Mouse (Mus musculus): ENCODE measurements at regions not wholly inside any gene's neighbourhood (a gene's known extent, or its start where the extent isn't known, plus 50 kb on each side); places are given as distances from the start of the nearest gene placed in this dataset.
A peak's percentile ranks its signal among the peaks of the same experiment; 100 is the strongest.

DNA sequence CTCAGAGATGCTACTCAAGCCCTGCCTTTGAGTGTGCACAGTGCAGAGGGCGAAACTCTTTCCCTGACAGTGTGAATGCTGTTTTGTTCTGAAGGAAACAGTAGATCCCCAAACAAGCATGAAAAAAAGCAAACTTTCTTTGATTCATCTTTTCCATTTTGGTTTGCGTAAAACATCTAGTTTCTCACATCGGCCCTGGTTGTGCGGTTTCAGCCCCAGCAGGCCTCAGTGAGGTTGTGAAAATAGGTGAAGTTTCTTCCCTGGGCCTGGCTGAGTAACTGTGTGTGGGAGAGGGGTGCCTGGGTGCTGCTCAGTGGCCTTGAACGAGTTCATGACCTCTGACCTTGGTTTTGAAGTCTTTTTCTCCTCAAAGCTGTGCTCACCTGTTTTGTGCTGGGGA lies 216.5 kb upstream of the Cxcr4 start:
- no peak for DNase-seq (ENCODE audit: low spot score, missing footprints)
- Histone ChIP-seq H3K4me3 (ENCODE audit: low read depth, low read length) (no peak overlapping the region), H3K27ac (ENCODE audit: low read depth, low read length) (no peak overlapping the region), H3K4me1 (ENCODE audit: control insufficient read depth, insufficient read depth, low read length) (peaks cover 21% of the 10 kb centered on the region), H3K36me3 (ENCODE audit: control insufficient read depth, insufficient read depth, low read length) (no peaks in the 10 kb centered on the region), H3K27me3 (ENCODE audit: control insufficient read depth, insufficient read depth, low read length) (no peaks in the 10 kb centered on the region), H3K9me3 (ENCODE audit: control insufficient read depth, low read length) (no peaks in the 10 kb centered on the region), H3K4me2 (no peak overlapping the region), H3K9ac (ENCODE audit: low read length) (no peak overlapping the region)
- WGBS = 81% methylated on average over 5 of the region's 5 CpGs
- ATAC-seq (ENCODE audit: low FRiP score) = no peak

DNA sequence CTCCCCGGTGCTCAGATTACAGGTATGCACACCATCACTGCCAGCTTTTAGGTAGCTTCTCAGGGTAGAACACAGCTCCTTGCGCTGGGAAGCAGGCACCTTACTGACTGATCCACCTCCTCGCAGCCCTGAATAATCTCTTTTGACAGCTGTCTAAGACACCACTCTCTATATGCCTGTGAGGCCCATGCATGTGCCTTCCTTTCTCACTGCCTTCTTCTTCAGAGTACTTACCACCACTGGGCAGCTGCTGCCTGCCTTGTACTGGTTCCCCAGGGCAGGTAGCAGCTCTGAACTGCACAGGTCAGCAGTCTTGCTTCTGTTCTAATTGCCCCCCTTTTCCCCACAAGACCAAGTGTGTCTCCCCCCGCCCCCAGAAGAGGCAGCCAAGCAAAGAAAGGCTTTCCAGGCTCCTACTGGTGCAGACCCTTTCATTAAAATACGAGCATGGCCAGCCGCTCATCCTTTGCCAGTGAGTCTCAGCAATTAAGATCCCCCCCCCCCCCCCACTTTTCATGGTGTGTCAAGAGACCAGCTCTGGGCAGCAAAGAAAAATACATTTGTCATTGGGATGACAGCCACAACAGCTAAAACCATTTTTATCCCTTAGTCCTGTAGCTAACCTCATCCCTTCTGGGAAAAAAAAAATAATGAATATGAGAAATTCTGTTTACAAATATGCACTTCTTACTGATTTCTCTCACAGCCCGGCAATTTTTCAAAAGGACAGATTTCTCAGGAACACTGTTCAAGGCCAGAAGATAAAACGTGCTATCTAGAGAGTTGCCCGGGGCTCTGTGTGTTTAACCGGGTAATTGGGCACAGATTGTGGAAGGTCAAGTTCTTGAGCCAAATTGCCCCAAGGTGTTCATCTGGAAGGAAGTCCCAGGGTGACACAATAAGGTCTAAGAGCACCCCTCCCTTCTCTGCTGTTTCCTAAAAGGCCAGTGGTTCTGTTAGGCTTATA lies 213.9 kb upstream of the Cxcr4 start:
- Histone ChIP-seq H3K9me3 (ENCODE audit: control insufficient read depth, low read length) (no peaks in the 10 kb centered on the region), H3K27ac (ENCODE audit: low read depth, low read length) (no peak overlapping the region), H3K9ac (ENCODE audit: low read length) (no peak overlapping the region), H3K27me3 (ENCODE audit: control insufficient read depth, insufficient read depth, low read length) (no peaks in the 10 kb centered on the region), H3K36me3 (ENCODE audit: control insufficient read depth, insufficient read depth, low read length) (no peaks in the 10 kb centered on the region), H3K4me3 (ENCODE audit: low read depth, low read length) (no peak overlapping the region), H3K4me1 (ENCODE audit: control insufficient read depth, insufficient read depth, low read length) (peaks cover 25% of the 10 kb centered on the region), H3K4me2 (no peak overlapping the region)
- WGBS = 44% methylated on average over 10 of the region's 10 CpGs
- ATAC-seq (ENCODE audit: low FRiP score) (peak; percentile 51), DNase-seq (ENCODE audit: low spot score, missing footprints) (no peak)

DNA sequence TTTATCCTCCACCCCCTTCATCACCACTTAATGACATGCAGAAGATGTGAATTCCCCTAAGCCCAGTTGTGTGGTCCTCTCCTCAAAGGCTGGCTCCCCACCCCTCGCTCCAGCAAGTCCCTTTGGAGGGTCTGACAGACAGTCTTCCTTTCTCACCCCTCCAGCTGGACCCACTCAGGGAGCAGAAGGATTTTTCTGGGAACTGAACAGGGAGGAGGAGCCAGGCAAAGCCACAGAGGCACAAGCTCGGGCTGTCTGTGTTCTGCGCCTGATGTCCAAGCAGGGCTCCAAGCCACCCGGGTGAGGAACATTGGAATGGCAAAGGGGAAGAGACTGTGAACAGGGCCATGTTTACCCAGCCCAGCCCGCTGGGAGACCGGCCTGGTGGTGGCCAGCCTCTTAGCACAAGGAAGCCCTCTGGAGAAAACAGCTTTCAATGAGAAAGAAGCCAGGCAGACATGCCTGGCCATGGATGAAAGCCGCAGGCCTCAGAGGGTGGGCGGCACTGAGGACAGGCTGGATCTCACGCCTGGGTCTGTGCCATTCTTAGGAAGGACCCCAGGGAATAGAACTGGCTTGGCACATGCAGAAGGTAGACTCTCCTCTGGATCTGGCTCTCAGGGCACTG lies 211.5 kb upstream of the Cxcr4 start:
- H3K4me1 ChIP-seq (ENCODE audit: control insufficient read depth, insufficient read depth, low read length) = peaks cover 25% of the 10 kb centered on the region
- peak overlapping the region; percentile 13 for H3K4me2 ChIP-seq
- H3K9ac ChIP-seq (ENCODE audit: low read length) = peak overlapping the region; percentile 38
- ATAC-seq (ENCODE audit: low FRiP score) = peak; percentile 81
- 14% methylated on average over 9 of the region's 9 CpGs for WGBS
- H3K4me3 ChIP-seq (ENCODE audit: low read depth, low read length) = no peak overlapping the region
- H3K27ac ChIP-seq (ENCODE audit: low read depth, low read length) = peak overlapping the region; percentile 76
- DNase-seq (ENCODE audit: low spot score, missing footprints) = peak; percentile 91
- H3K36me3 ChIP-seq (ENCODE audit: control insufficient read depth, insufficient read depth, low read length) = no peaks in the 10 kb centered on the region
- H3K9me3 ChIP-seq (ENCODE audit: control insufficient read depth, low read length) = no peaks in the 10 kb centered on the region
- H3K27me3 ChIP-seq (ENCODE audit: control insufficient read depth, insufficient read depth, low read length) = no peaks in the 10 kb centered on the region

- DNase-seq (ENCODE audit: low spot score, missing footprints) (no peak), ATAC-seq (ENCODE audit: low FRiP score) (peak; percentile 64)
- no peaks in the 10 kb centered on the region for H3K27me3 ChIP-seq (ENCODE audit: control insufficient read depth, insufficient read depth, low read length)
- H3K4me2 ChIP-seq = no peak overlapping the region
- H3K9ac ChIP-seq (ENCODE audit: low read length) = 0 out of 2 replicates have a peak overlapping the region, but pooled peaks have one; percentile 38
- H3K9me3 ChIP-seq (ENCODE audit: control insufficient read depth, low read length) = no peaks in the 10 kb centered on the region
- peaks cover 25% of the 10 kb centered on the region for H3K4me1 ChIP-seq (ENCODE audit: control insufficient read depth, insufficient read depth, low read length)
- H3K36me3 ChIP-seq (ENCODE audit: control insufficient read depth, insufficient read depth, low read length) = no peaks in the 10 kb centered on the region
- no peak overlapping the region for H3K4me3 ChIP-seq (ENCODE audit: low read depth, low read length)
- peak overlapping the region; percentile 76; the same call in 1 of the 2 replicates for H3K27ac ChIP-seq (ENCODE audit: low read depth, low read length)
These were observed 211.0 kb upstream of the Cxcr4 start for GRCm38 (mm10) chr1:128803058-128803432.

- Histone ChIP-seq H3K4me3 (ENCODE audit: low read depth, low read length) (no peak overlapping the region), H3K4me2 (no peak overlapping the region), H3K9me3 (ENCODE audit: control insufficient read depth, low read length) (no peaks in the 10 kb centered on the region), H3K9ac (ENCODE audit: low read length) (no peak overlapping the region), H3K36me3 (ENCODE audit: control insufficient read depth, insufficient read depth, low read length) (no peaks in the 10 kb centered on the region), H3K27me3 (ENCODE audit: control insufficient read depth, insufficient read depth, low read length) (no peaks in the 10 kb centered on the region), H3K27ac (ENCODE audit: low read depth, low read length) (no peak overlapping the region), H3K4me1 (ENCODE audit: control insufficient read depth, insufficient read depth, low read length) (peaks cover 5% of the 10 kb centered on the region)
- ATAC-seq (ENCODE audit: low FRiP score) = no peak
- DNase-seq (ENCODE audit: low spot score, missing footprints) = no peak
- WGBS = 71% methylated on average over 4 of the region's 4 CpGs
These were observed 206.6 kb upstream of the Cxcr4 start for GRCm38 (mm10) chr1:128798721-128799120.

- no peak overlapping the region for H3K4me3 ChIP-seq (ENCODE audit: low read depth, low read length)
- no peak overlapping the region for H3K9ac ChIP-seq (ENCODE audit: low read length)
- DNase-seq (ENCODE audit: low spot score, missing footprints) (peak; percentile 28), ATAC-seq (ENCODE audit: low FRiP score) (no peak)
- H3K27ac ChIP-seq (ENCODE audit: low read depth, low read length) = no peak overlapping the region
- H3K36me3 ChIP-seq (ENCODE audit: control insufficient read depth, insufficient read depth, low read length) = no peaks in the 10 kb centered on the region
- 92% methylated on average over 6 of the region's 6 CpGs for WGBS
- no peaks in the 10 kb centered on the region for H3K4me1 ChIP-seq (ENCODE audit: control insufficient read depth, insufficient read depth, low read length)
- H3K9me3 ChIP-seq (ENCODE audit: control insufficient read depth, low read length) = no peaks in the 10 kb centered on the region
- H3K4me2 ChIP-seq = no peak overlapping the region
- no peaks in the 10 kb centered on the region for H3K27me3 ChIP-seq (ENCODE audit: control insufficient read depth, insufficient read depth, low read length)
These were observed 203.6 kb upstream of the Cxcr4 start for GRCm38 (mm10) chr1:128795654-128796053.

DNA sequence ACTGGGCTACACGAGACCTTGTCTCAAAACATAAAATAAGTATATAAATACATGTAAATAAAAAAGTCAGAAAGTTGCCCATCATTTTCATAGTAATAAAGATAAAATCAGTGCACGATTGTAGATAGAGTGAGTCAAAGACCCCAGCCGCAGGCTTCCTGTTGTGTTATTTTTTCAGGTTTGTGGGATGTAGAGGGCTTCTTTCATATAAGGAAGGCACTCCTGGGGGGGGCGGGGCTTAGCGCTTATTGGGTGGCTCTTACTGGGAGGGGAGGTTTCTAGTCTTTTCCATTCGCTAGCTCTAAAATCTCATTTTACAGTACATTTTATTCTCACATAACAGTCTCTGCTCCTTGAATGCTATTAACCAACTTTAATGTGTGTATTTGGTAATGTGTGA lies 198.8 kb upstream of the Cxcr4 start:
- ATAC-seq (ENCODE audit: low FRiP score) = no peak
- H3K9ac ChIP-seq (ENCODE audit: low read length) = no peak overlapping the region
- no peak overlapping the region for H3K27ac ChIP-seq (ENCODE audit: low read depth, low read length)
- no peaks in the 10 kb centered on the region for H3K36me3 ChIP-seq (ENCODE audit: control insufficient read depth, insufficient read depth, low read length)
- WGBS = 93% methylated on average over 6 of the region's 6 CpGs
- no peak overlapping the region for H3K4me3 ChIP-seq (ENCODE audit: low read depth, low read length)
- H3K4me1 ChIP-seq (ENCODE audit: control insufficient read depth, insufficient read depth, low read length) = peaks cover 5% of the 10 kb centered on the region; the same call in 1 of the 2 replicates
- H3K4me2 ChIP-seq = no peak overlapping the region
- H3K27me3 ChIP-seq (ENCODE audit: control insufficient read depth, insufficient read depth, low read length) = no peaks in the 10 kb centered on the region
- peak; percentile 72 for DNase-seq (ENCODE audit: low spot score, missing footprints)
- no peaks in the 10 kb centered on the region for H3K9me3 ChIP-seq (ENCODE audit: control insufficient read depth, low read length)

DNA sequence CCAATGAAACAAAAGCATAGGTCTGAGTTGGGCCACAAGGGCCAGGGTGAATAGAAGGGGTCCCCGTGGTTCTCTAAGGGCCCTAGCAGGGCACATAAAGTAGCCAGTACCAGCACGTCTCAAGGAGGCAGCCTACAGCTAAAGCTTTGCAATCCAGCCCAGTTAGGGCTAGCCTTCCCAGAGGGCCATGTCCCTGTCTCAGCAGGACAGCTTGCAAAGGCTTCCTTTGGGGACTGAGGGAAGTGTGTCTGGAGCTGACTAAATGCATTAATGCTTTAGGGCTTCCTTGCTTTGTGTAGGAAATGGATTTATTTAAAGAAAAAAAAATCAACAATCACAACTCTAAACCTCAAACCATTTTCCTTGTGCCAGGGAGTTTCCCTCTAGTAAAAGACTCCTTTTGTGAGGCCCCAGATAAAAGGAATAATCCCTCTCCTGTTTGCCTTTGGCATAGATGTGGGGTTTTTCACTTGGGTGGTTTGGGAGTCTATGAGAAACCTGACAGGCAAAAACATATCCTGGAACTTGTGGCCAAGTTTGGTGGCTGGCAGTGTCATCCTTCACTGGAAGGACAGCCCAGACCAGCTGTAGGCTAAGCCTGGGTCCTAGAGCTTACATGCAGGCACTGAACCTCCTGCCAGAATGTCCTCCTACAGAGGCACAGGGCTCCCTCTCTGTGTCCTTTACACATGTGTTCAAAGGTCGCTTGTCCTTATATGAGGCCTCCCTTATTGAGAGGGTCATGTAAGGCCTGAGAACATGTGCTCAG lies 197.7 kb upstream of the Cxcr4 start:
- Histone ChIP-seq H3K4me3 (ENCODE audit: low read depth, low read length) (no peak overlapping the region), H3K9me3 (ENCODE audit: control insufficient read depth, low read length) (no peaks in the 10 kb centered on the region), H3K36me3 (ENCODE audit: control insufficient read depth, insufficient read depth, low read length) (no peaks in the 10 kb centered on the region), H3K4me2 (no peak overlapping the region), H3K4me1 (ENCODE audit: control insufficient read depth, insufficient read depth, low read length) (peaks cover 5% of the 10 kb centered on the region; the same call in 1 of the 2 replicates), H3K27me3 (ENCODE audit: control insufficient read depth, insufficient read depth, low read length) (no peaks in the 10 kb centered on the region), H3K27ac (ENCODE audit: low read depth, low read length) (no peak overlapping the region), H3K9ac (ENCODE audit: low read length) (no peak overlapping the region)
- ATAC-seq (ENCODE audit: low FRiP score) = no peak
- DNase-seq (ENCODE audit: low spot score, missing footprints) = peak; percentile 83
- WGBS = 63% methylated on average over 3 of the region's 3 CpGs

Data from midbrain, embryonic 11.5 days (tissue).